Mouse (Mus musculus) heart, adult 2 months (tissue): ENCODE data around the gene Zfp61. TPM values are rescaled to one million over a fixed set of nuclear protein-coding genes. Genes with fewer than 3 reads are reported as not detected.
A peak's percentile ranks its signal among the peaks of the same experiment; 100 is the strongest.
"Not testable (repeated sequence)": the region's sequence is repeated elsewhere in the genome, so short reads cannot be mapped to it uniquely, and the experiment has no call there.

Source experiments
- DNase-seq, 2 experiments: peaks; one replicate each; pipeline ENCODE4 v3.0.0; 2021
- H3K27ac ChIP-seq: fragments of 200-600 bp; 2 replicates; pipeline ENCODE4 v1.8.1; 2022
- H3K27me3 ChIP-seq: fragments of 200-500 bp; 2 replicates; pipeline ENCODE4 v1.6.1; 2012; ENCODE audit warnings: mild to moderate bottlenecking, low read length, inconsistent platforms, mixed read lengths; ENCODE audit not compliant: control insufficient read depth, insufficient read depth
- H3K36me3 ChIP-seq: fragments of 200-500 bp; 2 replicates; pipeline ENCODE4 v1.6.1; 2012; ENCODE audit warnings: low read length, inconsistent platforms; ENCODE audit not compliant: control insufficient read depth, insufficient read depth
- H3K4me1 ChIP-seq: fragments of 200-500 bp; 2 replicates; pipeline ENCODE4 v1.6.1; 2011; ENCODE audit warnings: low read length; ENCODE audit not compliant: control insufficient read depth, insufficient read depth
- H3K4me3 ChIP-seq: fragments of 200-600 bp; 2 replicates; pipeline ENCODE4 v1.8.1; 2022
- H3K79me2 ChIP-seq: fragments of 200-500 bp; replicated peaks from 2 replicates; pipeline ENCODE4 v1.6.1; 2012; ENCODE audit warnings: mild to moderate bottlenecking, inconsistent platforms, low read length, moderate library complexity, mixed read lengths; ENCODE audit not compliant: control insufficient read depth, insufficient read depth
- H3K9ac ChIP-seq: fragments of 200-500 bp; 2 replicates; pipeline ENCODE4 v1.6.1; 2012; ENCODE audit warnings: low read depth, mild to moderate bottlenecking, control low read depth, inconsistent platforms, low read length, mixed read lengths
- CTCF ChIP-seq: fragments of 200-600 bp; IDR thresholded peaks from 2 replicates; pipeline ENCODE4 v1.8.1; 2022; ENCODE audit warnings: antibody characterized with exemption, mild to moderate bottlenecking, moderate library complexity
- EP300 ChIP-seq: fragments of 200-500 bp; IDR thresholded peaks from 2 replicates; pipeline ENCODE4 v1.6.1; 2011; ENCODE audit warnings: low read depth, low read length, control low read depth; ENCODE audit not compliant: insufficient read depth
- POLR2A ChIP-seq: fragments of 200-500 bp; IDR thresholded peaks from 2 replicates; pipeline ENCODE4 v1.6.1; 2011; ENCODE audit warnings: mild to moderate bottlenecking, low read depth, low read length, control low read depth; ENCODE audit not compliant: insufficient read depth
- WGBS: fragments of 180-500 bp; shearing (Covaris S2); methylation state at CpG from one replicate; pipeline ENCODE4 v1.1.7; 2018; 5-methylcytosine and 5-hydroxymethylcytosine counted together
- intact Hi-C: fragments of 180-260 bp; cut with DNase I; formaldehyde crosslinking; loops from one replicate; pipeline ENCODE4 v1.15.1; 2025
- polyA plus RNA-seq: library from polyadenylated mRNA; depleted of rRNA; stranded (reverse); fragments of >200 nt; gene quantifications from 2 replicates; pipeline ENCODE4 v1.2.3, GENCODE M21; 2012
- total RNA-seq, 2 experiments: library from RNA; stranded (reverse); gene quantifications; 2 replicates each; pipeline ENCODE4 v1.2.3; 2021

The Zfp61 gene
- total and polyA plus RNA-seq, 3 experiments: 2.7 to 3.3 (median 2.7) TPM

DNA sequence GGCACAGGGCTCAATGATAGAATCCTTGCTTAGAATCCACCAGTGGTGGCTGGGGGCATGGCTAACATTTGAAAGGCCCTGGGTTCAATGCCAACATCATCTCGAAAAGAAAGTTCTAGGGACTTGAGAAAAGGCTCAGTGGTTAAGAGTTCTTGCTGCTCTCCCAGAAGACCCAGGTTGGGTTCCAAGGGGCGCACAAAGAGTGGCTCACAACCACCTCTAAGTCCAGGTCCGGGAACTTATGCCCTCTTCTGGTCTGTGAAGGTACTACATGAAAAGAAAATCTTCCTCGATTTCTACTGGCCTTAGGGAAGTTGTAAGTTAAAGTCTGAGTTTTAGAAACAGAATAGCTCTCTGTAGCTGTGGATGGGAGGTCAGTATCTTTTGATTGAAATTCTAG is 14.9 kb downstream of the Zfp61 start:
- TF ChIP-seq CTCF (peak; percentile 36), EP300 (no peak), POLR2A (no peak)
- Histone ChIP-seq H3K36me3 (no peaks in the 10 kb centered on the region), H3K9ac (no peak overlapping the region), H3K4me3 (no peak overlapping the region), H3K79me2 (no peaks in the 10 kb centered on the region), H3K27ac (no peak overlapping the region), H3K27me3 (no peaks in the 10 kb centered on the region), H3K4me1 (no peaks in the 10 kb centered on the region)
- no peak for DNase-seq
- WGBS: 43% methylated on average over 4 of the region's 4 CpGs
- intact Hi-C loops: no loop called here

DNA sequence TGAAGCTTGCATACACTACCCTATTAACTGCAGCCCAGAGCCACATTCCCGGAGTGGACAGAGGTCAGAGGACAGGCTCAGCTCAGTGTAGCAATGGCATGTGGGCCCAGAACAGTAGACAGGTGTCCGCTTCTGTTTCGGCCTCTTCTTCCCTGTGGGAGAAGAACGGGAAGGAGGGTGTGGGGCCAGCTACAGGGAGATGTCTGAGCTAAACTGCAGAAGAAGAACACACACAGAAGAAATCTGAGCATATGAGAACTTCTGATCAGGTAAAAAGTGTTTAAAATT is 20.2 kb downstream of the Zfp61 start:
- 55% methylated on average over 4 of the region's 4 CpGs for WGBS
- H3K79me2 ChIP-seq: no peaks in the 10 kb centered on the region
- TF ChIP-seq EP300: no peak
- TF ChIP-seq POLR2A: no peak
- no peak for DNase-seq
- intact Hi-C loops: no loop called here
- H3K9ac ChIP-seq: no peak overlapping the region
- no peaks in the 10 kb centered on the region for H3K27me3 ChIP-seq
- H3K36me3 ChIP-seq: no peaks in the 10 kb centered on the region
- H3K4me3 ChIP-seq: no peak overlapping the region
- no peak overlapping the region for H3K27ac ChIP-seq
- H3K4me1 ChIP-seq: no peaks in the 10 kb centered on the region

- H3K4me1 ChIP-seq: no peaks in the 10 kb centered on the region
- no peaks in the 10 kb centered on the region for H3K27me3 ChIP-seq
- H3K79me2 ChIP-seq: no peaks in the 10 kb centered on the region
- intact Hi-C loops: no loop called here
- no peak overlapping the region for H3K27ac ChIP-seq
- WGBS: 49% methylated on average over 10 of the region's 10 CpGs
- H3K36me3 ChIP-seq: no peaks in the 10 kb centered on the region
- H3K9ac ChIP-seq: no peak overlapping the region
- no peak for TF ChIP-seq EP300
- TF ChIP-seq CTCF: no peak
- no peak for TF ChIP-seq POLR2A
- H3K4me3 ChIP-seq: no peak overlapping the region
- no peak for DNase-seq
Observed at GRCm38 (mm10) chr7:24280031-24280857, 20.8 kb downstream of the Zfp61 start.

GRCm38 (mm10) chr7:24278771-24279170 is 22.3 kb downstream of the Zfp61 start:
- H3K9ac ChIP-seq, H3K79me2 ChIP-seq, H3K36me3 ChIP-seq, H3K4me1 ChIP-seq, H3K27me3 ChIP-seq, DNase-seq, intact Hi-C loops, H3K4me3 ChIP-seq, H3K27ac ChIP-seq: not testable (repeated sequence)
- WGBS: 86% methylated on average over 3 of the region's 3 CpGs

GRCm38 (mm10) chr7:24274456-24274855 is 26.6 kb downstream of the Zfp61 start:
- Histone ChIP-seq H3K27ac (no peak overlapping the region), H3K79me2 (no peaks in the 10 kb centered on the region), H3K36me3 (no peaks in the 10 kb centered on the region; the same call in 1 of the 2 replicates), H3K9ac (no peak overlapping the region), H3K27me3 (no peaks in the 10 kb centered on the region), H3K4me1 (no peaks in the 10 kb centered on the region; the same call in 1 of the 2 replicates), H3K4me3 (no peak overlapping the region)
- intact Hi-C loops: no loop called here
- DNase-seq: no peak
- 90% methylated on average over 4 of the region's 4 CpGs for WGBS
- TF ChIP-seq CTCF: no peak
- no peak for TF ChIP-seq EP300
- no peak for TF ChIP-seq POLR2A

DNA sequence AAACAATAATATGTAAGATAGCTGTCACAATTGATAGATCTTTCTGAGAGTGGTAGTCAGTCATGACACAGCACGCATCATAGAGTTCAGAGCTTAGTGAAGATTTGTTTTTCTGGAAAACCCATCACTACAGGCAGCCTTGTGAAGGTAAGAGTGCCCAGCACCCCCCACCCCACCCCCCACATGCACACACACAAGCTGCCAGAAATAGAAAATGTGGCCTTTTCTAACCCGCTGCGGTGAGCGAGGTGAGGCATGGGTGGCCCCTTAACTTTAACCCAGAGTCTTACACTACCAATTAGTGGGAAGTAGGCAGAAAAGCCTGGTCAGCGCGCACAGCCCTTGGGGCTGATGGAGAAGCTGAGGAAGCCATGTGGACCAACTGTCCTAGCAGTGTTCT is 29.8 kb downstream of the Zfp61 start:
- DNase-seq: no peak
- intact Hi-C loops: no loop called here
- TF ChIP-seq POLR2A: no peak
- Histone ChIP-seq H3K79me2 (no peaks in the 10 kb centered on the region), H3K27me3 (no peaks in the 10 kb centered on the region), H3K36me3 (no peaks in the 10 kb centered on the region; the same call in 1 of the 2 replicates), H3K4me3 (no peak overlapping the region), H3K9ac (no peak overlapping the region), H3K27ac (no peak overlapping the region), H3K4me1 (no peaks in the 10 kb centered on the region; the same call in 1 of the 2 replicates)
- WGBS: 98% methylated on average over 6 of the region's 6 CpGs

GRCm38 (mm10) chr7:24270288-24270672 is 30.8 kb downstream of the Zfp61 start, which contains the start of gene Zfp93:
Zfp93 (plus strand) TSS chr7:24270420.
- H3K27ac ChIP-seq: peak within 1 kb of the TSS; percentile 75
- no peaks in the 10 kb centered on the region; the same call in 1 of the 2 replicates for H3K36me3 ChIP-seq
- H3K27me3 ChIP-seq: no peaks in the 10 kb centered on the region
- H3K9ac ChIP-seq: peak within 1 kb of the TSS; percentile 81
- 1% methylated on average over 12 of the region's 12 CpGs for WGBS
- DNase-seq: peak; percentile 75 to 83
- TF ChIP-seq POLR2A: peak; percentile 83
- TF ChIP-seq EP300: 0 out of 2 replicates have a peak, but pooled peaks have one; percentile 46
- TF ChIP-seq CTCF: no peak
- H3K4me1 ChIP-seq: no peaks in the 10 kb centered on the region; the same call in 1 of the 2 replicates
- intact Hi-C loops: loop anchor here (1.0 kb wide), 1 partner anchor 16 kb away; the partner anchor contains the start of gene Zfp108
- H3K79me2 ChIP-seq: no peaks in the 10 kb centered on the region
- peak within 1 kb of the TSS; percentile 89 for H3K4me3 ChIP-seq
